Mouse (Mus musculus) intestine, embryonic 15.5 days (tissue): ENCODE measurements around the gene Arhgef19. TPM values are rescaled to one million over a fixed set of nuclear protein-coding genes. Genes with fewer than 3 reads are reported as not detected.
A peak's percentile ranks its signal among the peaks of the same experiment; 100 is the strongest.

Source experiments
- ATAC-seq: fragments of 200-750 bp; cut with Nextera tagmentation; 2 replicates; pipeline ENCODE4 v1.8.0; 2017; ENCODE audit warnings: moderate TSS enrichment, moderate library complexity
- H3K27ac ChIP-seq: fragments of 300-500 bp; sonication (generic); 2 replicates; pipeline ENCODE4 v1.5.1; 2015; ENCODE audit warnings: mild to moderate bottlenecking, inconsistent platforms
- H3K27me3 ChIP-seq: fragments of 300-500 bp; sonication (generic); replicated peaks from 2 replicates; pipeline ENCODE4 v1.6.1; 2015; ENCODE audit warnings: inconsistent platforms
- H3K36me3 ChIP-seq: fragments of 300-500 bp; sonication (generic); 2 replicates; pipeline ENCODE4 v1.6.1; 2015; ENCODE audit warnings: inconsistent platforms
- H3K4me1 ChIP-seq: fragments of 300-500 bp; sonication (generic); replicated peaks from 2 replicates; pipeline ENCODE4 v1.6.1; 2015; ENCODE audit warnings: inconsistent platforms
- H3K4me2 ChIP-seq: fragments of 300-500 bp; sonication (generic); replicated peaks from 2 replicates; pipeline ENCODE4 v1.6.1; 2015; ENCODE audit warnings: mild to moderate bottlenecking, inconsistent platforms
- H3K4me3 ChIP-seq: fragments of 300-500 bp; sonication (generic); replicated peaks from 2 replicates; pipeline ENCODE4 v1.5.1; 2015; ENCODE audit warnings: inconsistent platforms
- H3K9ac ChIP-seq: fragments of 300-500 bp; sonication (generic); 2 replicates; pipeline ENCODE4 v1.6.1; 2015; ENCODE audit warnings: inconsistent platforms
- H3K9me3 ChIP-seq: fragments of 300-500 bp; sonication (generic); 2 replicates; pipeline ENCODE4 v1.6.1; 2016; ENCODE audit warnings: inconsistent platforms
- WGBS: fragments of 180-500 bp; shearing (Covaris S2); methylation state at CpG from one replicate; pipeline ENCODE4 v1.1.7; 2015; 5-methylcytosine and 5-hydroxymethylcytosine counted together
- polyA plus RNA-seq: library from polyadenylated mRNA; unstranded; fragments of >200 nt; fragmentation: Nextera tagmentation; extraction: Ambion mirVana; gene quantifications from 2 replicates; pipeline ENCODE4 v1.2.1, GENCODE M21; 2015

Gene Arhgef19
- polyA plus RNA-seq, 1 experiment from 2014 or later, result 16.3 TPM

- Histone ChIP-seq H3K4me1 (peaks cover 7% of the 10 kb centered on the region), H3K9me3 (no peaks in the 10 kb centered on the region), H3K9ac (peak overlapping the region; percentile 66; the same call in 1 of the 2 replicates), H3K27me3 (no peaks in the 10 kb centered on the region), H3K27ac (0 out of 2 replicates have a peak overlapping the region, but pooled peaks have one; percentile 44), H3K4me2 (peak overlapping the region; percentile 79), H3K4me3 (peak overlapping the region; percentile 56), H3K36me3 (no peaks in the 10 kb centered on the region)
- ATAC-seq, result peak; percentile 16; the same call in 1 of the 2 replicates
- 41% methylated on average over 2 of the region's 2 CpGs for WGBS
Observed at GRCm38 (mm10) chr4:141213342-141213741, 26.0 kb upstream of the Arhgef19 start.

GRCm38 (mm10) chr4:141213770-141214336 is 25.4 kb upstream of the Arhgef19 start, which contains the start of gene Rsg1:
TSS of gene Rsg1 (plus strand) at chr4:141213956.
- Histone ChIP-seq H3K27me3 (no peaks in the 10 kb centered on the region), H3K4me1 (peaks cover 7% of the 10 kb centered on the region), H3K4me2 (peak within 1 kb of the TSS; percentile 79), H3K9ac (peak within 1 kb of the TSS; percentile 66), H3K4me3 (peak within 1 kb of the TSS; percentile 56), H3K9me3 (no peaks in the 10 kb centered on the region), H3K27ac (0 out of 2 replicates have a peak within 1 kb of the TSS, but pooled peaks have one; percentile 44), H3K36me3 (no peaks in the 10 kb centered on the region)
- WGBS, result under 1% methylated on average over 24 of the region's 24 CpGs
- peak; percentile 87 for ATAC-seq

GRCm38 (mm10) chr4:141214337-141214851 is 24.9 kb upstream of the Arhgef19 start:
- no peak overlapping the region for H3K27ac ChIP-seq
- 1% methylated on average over 16 of the region's 16 CpGs for WGBS

GRCm38 (mm10) chr4:141219583-141220213 is 19.6 kb upstream of the Arhgef19 start:
- ATAC-seq, result no peak
- Histone ChIP-seq H3K36me3 (no peaks in the 10 kb centered on the region), H3K4me3 (no peak overlapping the region), H3K27ac (no peak overlapping the region), H3K9ac (no peak overlapping the region), H3K4me1 (peaks cover 3% of the 10 kb centered on the region), H3K27me3 (no peaks in the 10 kb centered on the region), H3K9me3 (no peaks in the 10 kb centered on the region), H3K4me2 (no peak overlapping the region)
- 92% methylated on average over 20 of the region's 20 CpGs for WGBS

More at GRCm38 (mm10) chr4:141214337-141214851, 24.9 kb upstream of the Arhgef19 start:
- Histone ChIP-seq H3K9me3 (no peaks in the 10 kb centered on the region), H3K4me2 (peak overlapping the region; percentile 79), H3K9ac (peak overlapping the region; percentile 66), H3K4me3 (peak overlapping the region; percentile 56), H3K27me3 (no peaks in the 10 kb centered on the region), H3K36me3 (no peaks in the 10 kb centered on the region), H3K4me1 (peaks cover 7% of the 10 kb centered on the region)
- peak; percentile 64 for ATAC-seq

DNA sequence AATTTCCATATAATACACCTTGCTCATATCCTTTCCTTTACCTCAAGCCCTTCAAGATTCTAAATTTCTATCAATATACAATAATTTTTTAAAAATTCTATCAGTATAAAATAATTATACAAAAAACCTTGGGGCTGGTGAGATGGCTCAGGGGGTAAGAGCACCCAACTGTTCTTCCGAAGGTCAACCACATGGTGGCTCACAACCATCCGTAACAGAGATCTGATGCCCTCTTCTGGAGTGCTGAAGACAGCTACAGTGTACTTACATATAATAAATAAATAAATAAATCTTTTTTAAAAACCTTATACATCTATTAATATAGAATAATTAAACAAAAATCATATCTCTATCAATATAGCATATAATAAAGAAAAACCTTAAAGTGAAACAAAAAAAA is 17.5 kb upstream of the Arhgef19 start:
- 83% methylated on average over 2 of the region's 2 CpGs for WGBS

GRCm38 (mm10) chr4:141222752-141223151 is 16.5 kb upstream of the Arhgef19 start:
- Histone ChIP-seq H3K9ac (no peak overlapping the region), H3K4me1 (no peaks in the 10 kb centered on the region), H3K27ac (no peak overlapping the region), H3K27me3 (no peaks in the 10 kb centered on the region), H3K36me3 (no peaks in the 10 kb centered on the region), H3K4me2 (no peak overlapping the region), H3K9me3 (no peaks in the 10 kb centered on the region), H3K4me3 (no peak overlapping the region)
- 94% methylated on average over 5 of the region's 5 CpGs for WGBS
- ATAC-seq, result no peak

More for the DNA sequence above, 17.5 kb upstream of the Arhgef19 start:
- no peaks in the 10 kb centered on the region for H3K4me1 ChIP-seq
- H3K9ac ChIP-seq, result no peak overlapping the region
- H3K9me3 ChIP-seq, result no peaks in the 10 kb centered on the region
- H3K36me3 ChIP-seq, result no peaks in the 10 kb centered on the region
- no peak overlapping the region for H3K4me2 ChIP-seq
- no peak overlapping the region for H3K4me3 ChIP-seq
- ATAC-seq, result no peak
- no peak overlapping the region for H3K27ac ChIP-seq
- no peaks in the 10 kb centered on the region for H3K27me3 ChIP-seq

DNA sequence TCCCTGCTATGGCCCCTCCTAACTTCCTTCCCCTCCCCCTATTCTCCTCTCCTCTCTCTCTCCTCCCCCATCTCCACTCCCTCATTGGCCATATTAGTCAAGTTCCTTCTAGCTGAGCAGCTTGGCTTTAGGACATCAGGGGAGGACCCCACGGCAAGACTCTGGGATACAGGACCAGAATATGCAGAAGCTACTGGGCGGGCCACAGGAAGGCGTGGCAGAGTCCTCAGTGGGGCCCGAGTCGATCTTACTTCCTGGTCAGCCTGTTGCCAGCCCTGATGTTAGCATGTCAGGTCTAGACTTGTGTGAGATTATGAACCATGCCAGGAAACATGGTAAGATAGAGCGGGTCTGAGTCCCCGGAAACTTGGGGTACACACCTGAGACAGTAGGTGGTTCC is 10.6 kb upstream of the Arhgef19 start:
- peak; percentile 56; the same call in 1 of the 2 replicates for ATAC-seq
- 76% methylated on average over 7 of the region's 7 CpGs for WGBS
- Histone ChIP-seq H3K4me1 (no peaks in the 10 kb centered on the region), H3K36me3 (no peaks in the 10 kb centered on the region), H3K9ac (no peak overlapping the region), H3K4me2 (no peak overlapping the region), H3K4me3 (no peak overlapping the region), H3K27me3 (no peaks in the 10 kb centered on the region), H3K27ac (no peak overlapping the region), H3K9me3 (no peaks in the 10 kb centered on the region)

- ATAC-seq, result no peak
- no peaks in the 10 kb centered on the region for H3K36me3 ChIP-seq
- no peak overlapping the region for H3K4me2 ChIP-seq
- no peak overlapping the region for H3K9ac ChIP-seq
- H3K4me3 ChIP-seq, result no peak overlapping the region
- no peak overlapping the region for H3K27ac ChIP-seq
- 85% methylated on average over 4 of the region's 4 CpGs for WGBS
- no peaks in the 10 kb centered on the region for H3K27me3 ChIP-seq
- peaks cover under 1% of the 10 kb centered on the region for H3K4me1 ChIP-seq
- H3K9me3 ChIP-seq, result no peaks in the 10 kb centered on the region
Observed at GRCm38 (mm10) chr4:141233196-141233595, 6.1 kb upstream of the Arhgef19 start.

- H3K4me1 ChIP-seq, result peaks cover 15% of the 10 kb centered on the region
- no peak overlapping the region for H3K9ac ChIP-seq
- no peak for ATAC-seq
- H3K36me3 ChIP-seq, result no peaks in the 10 kb centered on the region
- H3K27ac ChIP-seq, result no peak overlapping the region
- no peak overlapping the region for H3K4me2 ChIP-seq
- H3K9me3 ChIP-seq, result no peaks in the 10 kb centered on the region
- no peaks in the 10 kb centered on the region for H3K27me3 ChIP-seq
- 69% methylated on average over 6 of the region's 6 CpGs for WGBS
- H3K4me3 ChIP-seq, result no peak overlapping the region
Observed at GRCm38 (mm10) chr4:141235537-141236111, 3.7 kb upstream of the Arhgef19 start.

GRCm38 (mm10) chr4:141236856-141237255 is 2.4 kb upstream of the Arhgef19 start:
- H3K4me2 ChIP-seq, result no peak overlapping the region
- H3K36me3 ChIP-seq, result no peaks in the 10 kb centered on the region
- H3K9ac ChIP-seq, result no peak overlapping the region
- ATAC-seq, result no peak
- no peaks in the 10 kb centered on the region for H3K9me3 ChIP-seq
- no peak overlapping the region for H3K4me3 ChIP-seq
- H3K27me3 ChIP-seq, result no peaks in the 10 kb centered on the region
- 76% methylated on average over 3 of the region's 3 CpGs for WGBS
- H3K4me1 ChIP-seq, result peaks cover 24% of the 10 kb centered on the region
- no peak overlapping the region for H3K27ac ChIP-seq

GRCm38 (mm10) chr4:141238492-141239387 is 559 bp upstream of the Arhgef19 start:
- Histone ChIP-seq H3K27me3 (no peaks in the 10 kb centered on the region), H3K4me2 (peak overlapping the region; percentile 86), H3K4me3 (peak overlapping the region; percentile 35), H3K9me3 (no peaks in the 10 kb centered on the region), H3K36me3 (no peaks in the 10 kb centered on the region), H3K27ac (peak overlapping the region; percentile 72), H3K9ac (peak overlapping the region; percentile 48), H3K4me1 (peaks cover 41% of the 10 kb centered on the region)
- 7% methylated on average over 20 of the region's 20 CpGs for whole genome bisulfite sequencing
- no peak for ATAC-seq
